In the genomic region with DNA sequence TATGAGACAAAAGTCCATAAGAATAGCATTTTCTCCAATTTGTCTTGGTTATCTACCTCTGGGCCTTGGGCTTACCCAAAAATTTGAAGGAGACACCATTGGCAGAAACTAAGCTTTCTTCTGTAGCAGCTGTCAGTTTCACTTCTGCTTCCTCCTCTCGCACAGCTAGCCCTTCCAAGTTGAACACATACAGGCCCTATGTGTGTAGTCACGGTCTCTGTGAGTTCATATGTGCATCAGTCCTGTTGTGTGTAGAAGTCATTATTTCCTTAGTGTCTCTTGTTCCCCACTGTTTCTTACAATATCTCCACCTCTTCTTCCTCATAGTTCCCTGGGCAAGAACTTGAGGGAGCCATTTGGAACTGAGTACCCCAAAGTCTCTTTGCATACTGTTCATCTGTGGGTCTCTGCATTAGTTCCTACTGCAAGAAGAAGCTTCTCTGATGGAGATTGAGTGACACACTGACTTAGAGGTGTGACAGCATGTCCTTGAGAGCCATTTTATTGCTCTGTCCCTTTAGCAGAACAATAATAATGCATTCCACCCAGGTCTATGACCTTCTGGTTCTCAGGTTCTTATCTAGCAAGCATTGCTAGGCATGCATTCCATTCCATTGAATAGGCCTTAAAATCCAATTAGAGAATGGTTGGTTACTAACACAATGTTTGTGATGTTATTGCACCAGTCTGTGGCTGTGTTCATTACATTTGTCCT, we compare ENCODE assay signal across 14 mouse cellular contexts.
"Had no signal": no experiment of that assay in that cellular context is flagged by ENCODE, and none has a peak within 500 bp of the region (broad histone marks: within the 10 kb centered on the region; RNA-seq: fewer than 3 reads in every experiment).

No protein-coding gene starts in this region.

- H3K4me1 ChIP-seq: kidney, embryonic 15.5 days; limb, embryonic 13.5 days; midbrain, embryonic 13.5 days; stomach, embryonic 15.5 days had no signal

- H3K36me3 ChIP-seq: kidney, embryonic 15.5 days; limb, embryonic 13.5 days; midbrain, embryonic 13.5 days; stomach, embryonic 15.5 days had no signal

- DNase-seq: kidney, adult 2 months; kidney, postnatal 14 days; left cerebral cortex, postnatal 4 days; lung, adult 18-20 months; lung, postnatal 4 days; right cerebral cortex, adult 18-20 months; right cerebral cortex, postnatal 25 days; thymus, adult 2 months; thymus, postnatal 25 days had no signal

- H3K27me3 ChIP-seq: kidney, embryonic 15.5 days; limb, embryonic 13.5 days; midbrain, embryonic 13.5 days; stomach, embryonic 15.5 days had no signal

- H3K4me3 ChIP-seq: kidney, embryonic 15.5 days; limb, embryonic 13.5 days; midbrain, embryonic 13.5 days; stomach, embryonic 15.5 days had no signal

- H3K27ac ChIP-seq: kidney, embryonic 15.5 days; limb, embryonic 13.5 days; liver, embryonic 14.5 days; midbrain, embryonic 13.5 days; stomach, embryonic 15.5 days had no signal

- H3K9me3 ChIP-seq: kidney, embryonic 15.5 days; limb, embryonic 13.5 days; midbrain, embryonic 13.5 days; stomach, embryonic 15.5 days had no signal

- H3K4me2 ChIP-seq: kidney, embryonic 15.5 days; limb, embryonic 13.5 days; midbrain, embryonic 13.5 days; stomach, embryonic 15.5 days had no signal

- H3K9ac ChIP-seq: kidney, embryonic 15.5 days; limb, embryonic 13.5 days; liver, embryonic 14.5 days; midbrain, embryonic 13.5 days; stomach, embryonic 15.5 days had no signal
